Mouse (Mus musculus) heart, embryonic 10.5 days (tissue): ENCODE results near the gene Rpp14. TPM values are rescaled to one million over a fixed set of nuclear protein-coding genes. Genes with fewer than 3 reads are reported as not detected.
"Not testable (repeated sequence)": the region's sequence is repeated elsewhere in the genome, so short reads cannot be mapped to it uniquely, and the experiment has no call there.

Experiments
- DNase-seq: peaks from one replicate; pipeline ENCODE4 v3.0.0-alpha.2; 2017; ENCODE audit warnings: low spot score
- H3K27ac ChIP-seq: fragments of 300-500 bp; sonication (generic); 2 replicates; pipeline ENCODE4 v1.5.1; 2016; ENCODE audit warnings: mild to moderate bottlenecking
- H3K27me3 ChIP-seq: fragments of 300-500 bp; sonication (generic); 2 replicates; pipeline ENCODE4 v1.6.1; 2016; ENCODE audit warnings: mild to moderate bottlenecking; ENCODE audit not compliant: poor library complexity, insufficient read depth, severe bottlenecking
- H3K36me3 ChIP-seq: fragments of 300-500 bp; sonication (generic); 2 replicates; pipeline ENCODE4 v1.6.1; 2016; ENCODE audit warnings: mild to moderate bottlenecking, moderate library complexity
- H3K4me1 ChIP-seq: fragments of 300-500 bp; sonication (generic); 2 replicates; pipeline ENCODE4 v1.6.1; 2016; ENCODE audit warnings: mild to moderate bottlenecking
- H3K4me3 ChIP-seq: fragments of 300-500 bp; sonication (generic); 2 replicates; pipeline ENCODE4 v1.5.1; 2016; ENCODE audit warnings: mild to moderate bottlenecking, moderate library complexity
- H3K9me3 ChIP-seq: fragments of 300-500 bp; sonication (generic); 2 replicates; pipeline ENCODE4 v1.6.1; 2016; ENCODE audit warnings: mild to moderate bottlenecking, moderate library complexity
- WGBS: fragments of 180-500 bp; shearing (Covaris S2); methylation state at CpG from one replicate; pipeline ENCODE4 v1.1.7; 2016; 5-methylcytosine and 5-hydroxymethylcytosine counted together
- polyA plus RNA-seq: library from polyadenylated mRNA; unstranded; fragments of >200 nt; fragmentation: Nextera tagmentation; extraction: Ambion mirVana; gene quantifications from 2 replicates; pipeline ENCODE4 v1.2.1, GENCODE M21; 2016

The Rpp14 gene
- polyA plus RNA-seq, 1 experiment from 2014 or later: 43.5 TPM

DNA sequence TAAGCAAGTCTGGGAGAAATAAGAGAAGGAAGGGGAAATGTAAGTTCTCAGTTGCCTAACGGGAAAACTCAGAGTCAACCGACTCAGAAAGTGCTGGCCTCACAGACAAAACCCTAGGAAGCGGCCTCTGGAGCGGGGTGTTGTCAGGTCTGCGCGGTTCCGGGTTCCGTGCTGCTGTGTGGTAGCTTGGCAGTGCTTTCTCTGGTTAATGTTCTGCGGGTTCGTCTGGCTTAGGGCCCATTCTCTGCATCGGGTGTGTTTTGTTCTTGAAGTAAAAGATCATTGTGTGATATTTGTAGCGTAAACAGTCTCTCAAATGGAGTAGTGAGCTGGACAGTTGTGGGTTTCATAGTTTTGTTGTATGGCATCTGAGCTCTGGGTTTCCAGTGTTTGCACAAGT, 22.5 kb downstream of the Rpp14 start:
- DNase-seq: no peak
- WGBS: 84% methylated on average over 12 of the region's 12 CpGs
- Histone ChIP-seq H3K27ac (no peak overlapping the region), H3K4me3 (no peak overlapping the region), H3K36me3 (0 out of 2 replicates have a peak, but pooled peaks cover 7% of the 10 kb centered on the region), H3K27me3 (no peaks in the 10 kb centered on the region), H3K4me1 (peaks cover 5% of the 10 kb centered on the region; the same call in 1 of the 2 replicates), H3K9me3 (no peaks in the 10 kb centered on the region)

DNA sequence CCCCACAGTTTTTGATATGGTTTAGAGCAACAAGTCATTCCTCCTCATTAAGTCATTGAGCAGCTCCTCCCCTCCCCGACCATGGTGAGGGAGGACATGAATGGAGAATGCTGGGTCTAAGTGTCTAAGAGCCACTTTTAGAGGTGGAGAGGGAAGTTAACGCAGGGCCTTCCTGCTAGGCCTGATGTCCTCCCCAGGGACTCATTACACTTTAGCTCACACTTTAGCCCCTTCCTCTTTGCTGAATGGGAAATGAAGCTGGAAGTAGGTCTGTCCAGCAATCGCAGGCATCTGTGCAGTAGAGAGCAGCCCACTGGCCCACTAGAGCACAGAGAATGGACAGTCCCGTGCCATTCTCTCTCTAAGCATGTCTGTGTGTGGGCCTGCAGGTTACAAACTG, 27.9 kb downstream of the Rpp14 start:
- no peak for DNase-seq
- Histone ChIP-seq H3K4me3 (no peak overlapping the region), H3K4me1 (peaks cover 15% of the 10 kb centered on the region), H3K27me3 (no peaks in the 10 kb centered on the region), H3K36me3 (0 out of 2 replicates have a peak, but pooled peaks cover 7% of the 10 kb centered on the region), H3K27ac (no peak overlapping the region), H3K9me3 (no peaks in the 10 kb centered on the region)
- whole genome bisulfite sequencing: 73% methylated on average over 4 of the region's 4 CpGs

DNA sequence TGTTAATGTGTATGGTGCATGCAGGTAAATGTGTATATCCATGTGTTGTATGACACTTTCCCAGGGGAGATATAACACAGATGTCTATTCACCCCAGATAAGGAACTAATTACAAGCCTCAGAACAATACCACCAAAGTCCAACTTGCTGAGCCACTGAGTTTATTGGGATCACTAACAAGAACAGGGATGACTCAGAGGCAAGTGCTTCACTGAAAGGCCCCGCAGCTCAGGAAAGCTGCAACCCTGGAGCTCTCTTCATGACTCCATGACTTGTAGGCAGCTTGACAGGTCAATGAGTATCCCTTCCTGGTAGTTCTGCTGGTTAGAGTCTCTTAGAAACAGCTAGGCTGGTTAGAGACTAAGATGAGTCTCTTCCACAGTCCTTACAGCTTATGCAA, 28.8 kb downstream of the Rpp14 start:
- WGBS: 69% methylated on average over 1 of the region's 1 CpGs
- Histone ChIP-seq H3K4me3 (no peak overlapping the region), H3K9me3 (no peaks in the 10 kb centered on the region), H3K27me3 (no peaks in the 10 kb centered on the region), H3K36me3 (0 out of 2 replicates have a peak, but pooled peaks cover 7% of the 10 kb centered on the region), H3K27ac (no peak overlapping the region), H3K4me1 (peaks cover 11% of the 10 kb centered on the region)
- DNase-seq: no peak

DNA sequence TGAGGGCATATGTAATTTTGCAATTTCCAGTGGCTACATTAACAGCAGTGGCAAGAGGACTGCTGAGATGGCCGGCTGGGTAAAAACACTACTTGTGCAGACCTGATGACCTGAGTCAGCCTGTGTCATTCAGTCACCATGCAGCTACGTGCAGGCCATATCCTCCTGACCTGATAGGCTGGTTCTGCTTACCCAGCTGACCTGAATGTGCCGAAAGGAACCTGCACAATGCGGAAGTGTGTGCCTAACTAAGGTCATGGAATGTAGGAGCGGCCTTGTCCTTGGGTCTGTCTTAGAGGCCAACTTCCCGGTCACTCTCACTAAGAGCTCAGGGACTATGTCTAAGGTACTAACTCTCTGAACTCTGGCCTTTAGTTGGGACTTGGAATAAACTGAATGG, 31.4 kb downstream of the Rpp14 start:
- no peak overlapping the region for H3K4me3 ChIP-seq
- H3K4me1 ChIP-seq: peaks cover 11% of the 10 kb centered on the region
- H3K27ac ChIP-seq: 0 out of 2 replicates have a peak overlapping the region, but pooled peaks have one; percentile 43
- H3K27me3 ChIP-seq: no peaks in the 10 kb centered on the region
- H3K36me3 ChIP-seq: 0 out of 2 replicates have a peak, but pooled peaks cover 7% of the 10 kb centered on the region
- H3K9me3 ChIP-seq: no peaks in the 10 kb centered on the region
- WGBS: 64% methylated on average over 6 of the region's 6 CpGs
- no peak for DNase-seq

DNA sequence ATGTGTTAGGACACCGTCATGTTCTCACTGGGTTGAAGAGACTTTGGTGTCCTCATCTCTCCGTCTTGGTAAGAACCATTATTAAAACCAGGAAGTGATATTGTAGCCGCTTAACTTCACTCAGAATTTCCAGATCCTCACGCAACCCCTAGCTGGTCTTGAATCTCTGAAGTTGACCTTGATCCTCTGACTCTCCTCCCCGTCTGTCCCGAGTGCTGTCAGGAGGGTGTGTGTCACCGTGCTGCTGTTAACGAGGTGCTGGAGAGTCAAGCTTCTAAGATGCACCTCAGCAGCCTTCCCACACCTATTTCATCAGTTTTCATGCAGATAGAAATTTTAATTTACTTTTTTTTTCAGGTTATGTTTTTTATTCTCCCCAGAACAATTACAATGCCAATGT, 31.9 kb downstream of the Rpp14 start:
- 76% methylated on average over 8 of the region's 8 CpGs for WGBS
- H3K36me3 ChIP-seq: 0 out of 2 replicates have a peak, but pooled peaks cover 3% of the 10 kb centered on the region
- 0 out of 2 replicates have a peak overlapping the region, but pooled peaks have one; percentile 43 for H3K27ac ChIP-seq
- no peak overlapping the region for H3K4me3 ChIP-seq
- H3K9me3 ChIP-seq: no peaks in the 10 kb centered on the region
- no peaks in the 10 kb centered on the region for H3K27me3 ChIP-seq
- peaks cover 11% of the 10 kb centered on the region for H3K4me1 ChIP-seq
- no peak for DNase-seq

DNA sequence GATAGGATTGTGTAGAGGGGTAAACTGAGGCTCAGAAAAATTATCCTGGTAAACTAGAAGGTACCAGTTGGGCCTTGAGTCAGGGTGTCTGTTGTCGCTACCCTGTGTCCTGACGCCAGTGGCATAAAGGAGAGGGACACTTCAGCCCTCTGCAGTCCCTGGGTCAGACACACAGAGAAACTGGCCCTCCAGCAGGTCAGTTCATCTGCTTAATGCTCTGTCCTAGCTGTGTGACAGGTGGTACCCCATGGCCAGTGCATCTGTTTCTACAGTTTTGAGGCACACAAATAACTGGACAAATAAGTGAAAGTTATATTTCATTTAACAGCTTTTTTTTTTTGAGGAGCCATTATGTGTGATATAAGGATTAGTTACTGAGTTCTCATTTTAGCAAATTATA, 33.4 kb downstream of the Rpp14 start:
- H3K4me3 ChIP-seq: no peak overlapping the region
- DNase-seq: no peak
- H3K36me3 ChIP-seq: no peaks in the 10 kb centered on the region
- peaks cover 11% of the 10 kb centered on the region for H3K4me1 ChIP-seq
- no peaks in the 10 kb centered on the region for H3K9me3 ChIP-seq
- H3K27ac ChIP-seq: no peak overlapping the region
- H3K27me3 ChIP-seq: no peaks in the 10 kb centered on the region
- 91% methylated on average over 2 of the region's 2 CpGs for WGBS

DNA sequence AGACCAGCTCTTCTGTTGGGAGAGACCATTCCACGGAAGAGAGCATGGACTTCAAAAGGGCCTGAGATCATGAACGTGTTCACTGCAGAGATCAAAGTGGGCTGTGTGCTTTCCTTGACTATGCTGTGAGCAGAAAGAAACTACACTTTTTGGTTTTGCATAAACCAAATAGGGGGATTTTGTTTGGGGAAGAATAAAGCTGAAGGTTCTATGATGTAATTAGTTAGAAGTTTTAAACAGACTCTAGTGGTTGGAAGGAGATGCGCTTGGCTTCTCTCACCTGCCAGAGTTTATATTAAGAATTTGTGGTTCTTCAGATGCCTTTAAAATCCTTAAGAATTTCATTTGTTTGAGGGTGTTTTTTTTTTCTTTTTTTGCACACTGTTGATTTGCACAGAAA, 34.1 kb downstream of the Rpp14 start:
- Histone ChIP-seq H3K4me3 (no peak overlapping the region), H3K27ac (no peak overlapping the region), H3K4me1 (peaks cover 11% of the 10 kb centered on the region), H3K27me3 (no peaks in the 10 kb centered on the region), H3K36me3 (no peaks in the 10 kb centered on the region), H3K9me3 (no peaks in the 10 kb centered on the region)
- WGBS: 66% methylated on average over 3 of the region's 3 CpGs
- DNase-seq: no peak

DNA sequence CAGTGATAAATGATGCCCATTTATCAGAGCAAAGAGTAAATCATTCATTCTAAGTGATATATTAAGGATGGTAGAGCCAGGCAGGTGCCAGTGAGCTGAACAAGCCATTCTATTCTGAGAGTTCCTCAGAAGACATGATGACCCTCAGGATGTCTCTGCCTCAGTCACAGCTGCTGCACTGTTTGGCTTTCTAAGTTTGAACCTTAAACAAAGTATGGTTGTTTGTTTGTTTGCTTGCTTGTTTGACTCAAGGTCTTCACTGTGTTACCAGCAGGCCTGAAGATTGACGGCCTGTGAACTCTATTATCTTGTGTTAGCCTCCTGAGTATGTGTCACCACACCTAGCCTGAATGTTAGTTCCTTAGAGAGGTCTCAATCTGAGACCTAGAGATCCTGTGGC, 34.6 kb downstream of the Rpp14 start:
- WGBS: 67% methylated on average over 1 of the region's 1 CpGs
- Histone ChIP-seq H3K4me3 (no peak overlapping the region), H3K27ac (no peak overlapping the region), H3K4me1 (peaks cover 11% of the 10 kb centered on the region), H3K36me3 (no peaks in the 10 kb centered on the region), H3K9me3 (no peaks in the 10 kb centered on the region), H3K27me3 (no peaks in the 10 kb centered on the region)
- no peak for DNase-seq

DNA sequence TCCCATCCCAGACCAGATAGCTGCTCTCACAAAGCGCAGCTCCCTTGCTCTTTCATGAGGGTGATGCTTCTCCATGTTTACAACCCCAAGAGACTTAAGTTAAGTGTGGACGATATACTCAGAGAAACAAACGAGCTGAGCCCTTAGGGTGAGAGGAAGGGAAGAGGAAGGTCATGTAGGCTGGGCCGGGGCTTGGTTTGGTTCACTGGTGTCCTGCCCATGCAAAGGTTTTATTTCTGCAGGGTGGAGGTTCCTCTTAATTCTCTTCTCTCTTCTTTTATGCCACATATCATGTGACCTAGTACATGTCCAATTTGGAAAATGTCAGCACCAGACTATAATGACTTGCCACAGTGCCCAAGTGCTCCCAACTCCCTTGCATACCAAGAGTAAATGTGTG, 35.6 kb downstream of the Rpp14 start:
- peaks cover 11% of the 10 kb centered on the region for H3K4me1 ChIP-seq
- no peaks in the 10 kb centered on the region for H3K36me3 ChIP-seq
- 81% methylated on average over 4 of the region's 4 CpGs for WGBS
- no peak overlapping the region for H3K27ac ChIP-seq
- no peak overlapping the region for H3K4me3 ChIP-seq
- DNase-seq: no peak
- no peaks in the 10 kb centered on the region for H3K27me3 ChIP-seq
- H3K9me3 ChIP-seq: no peaks in the 10 kb centered on the region

DNA sequence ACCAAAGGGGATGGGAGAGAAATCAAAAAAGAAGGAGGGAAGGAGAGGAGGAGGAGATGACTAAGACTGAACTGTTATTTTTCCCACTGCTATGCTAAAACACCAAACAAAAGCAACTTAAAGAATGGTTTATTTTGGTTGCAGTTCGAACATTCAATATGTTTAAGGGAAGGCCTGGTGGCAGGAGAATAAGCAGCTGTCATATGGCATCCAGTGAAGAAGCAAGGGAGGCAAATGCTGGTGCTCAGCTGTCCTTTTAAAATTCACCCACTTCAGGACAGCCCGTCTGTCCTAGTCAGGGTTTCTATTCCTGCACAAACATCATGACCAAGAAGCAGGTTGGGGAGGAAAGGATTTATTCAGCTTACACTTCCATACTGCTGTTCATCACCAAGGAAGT, 37.2 kb downstream of the Rpp14 start:
- H3K27ac ChIP-seq: no peak overlapping the region
- WGBS: 78% methylated on average over 2 of the region's 2 CpGs
- H3K27me3 ChIP-seq: no peaks in the 10 kb centered on the region
- DNase-seq: no peak
- H3K4me1 ChIP-seq: no peaks in the 10 kb centered on the region
- H3K9me3 ChIP-seq: no peaks in the 10 kb centered on the region
- no peak overlapping the region for H3K4me3 ChIP-seq
- H3K36me3 ChIP-seq: no peaks in the 10 kb centered on the region; the same call in 1 of the 2 replicates

DNA sequence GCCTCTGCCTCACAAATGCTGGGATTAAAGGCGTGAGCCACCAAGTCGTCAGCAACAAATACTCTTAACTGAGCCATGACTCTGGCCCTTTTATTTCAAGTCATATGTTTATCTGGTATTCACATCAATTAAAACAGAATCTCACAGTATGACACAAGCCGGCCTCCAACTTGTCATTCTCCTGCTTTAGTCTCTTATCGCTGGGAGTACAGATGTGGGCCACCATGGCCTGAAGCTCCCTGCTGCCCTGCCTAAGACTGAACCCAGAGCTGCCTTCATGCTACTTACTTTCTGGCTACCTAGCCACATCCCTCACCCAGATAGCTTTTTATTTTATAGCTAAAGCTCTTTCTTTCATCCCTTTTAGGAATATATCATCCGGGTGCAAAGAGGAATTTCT, 39.3 kb downstream of the Rpp14 start:
- no peaks in the 10 kb centered on the region for H3K27me3 ChIP-seq
- WGBS: 89% methylated on average over 5 of the region's 5 CpGs
- no peak overlapping the region for H3K4me3 ChIP-seq
- no peak overlapping the region for H3K27ac ChIP-seq
- H3K36me3 ChIP-seq: peaks cover 8% of the 10 kb centered on the region; the same call in 1 of the 2 replicates
- H3K9me3 ChIP-seq: no peaks in the 10 kb centered on the region
- no peaks in the 10 kb centered on the region; the same call in 1 of the 2 replicates for H3K4me1 ChIP-seq
- no peak for DNase-seq

DNA sequence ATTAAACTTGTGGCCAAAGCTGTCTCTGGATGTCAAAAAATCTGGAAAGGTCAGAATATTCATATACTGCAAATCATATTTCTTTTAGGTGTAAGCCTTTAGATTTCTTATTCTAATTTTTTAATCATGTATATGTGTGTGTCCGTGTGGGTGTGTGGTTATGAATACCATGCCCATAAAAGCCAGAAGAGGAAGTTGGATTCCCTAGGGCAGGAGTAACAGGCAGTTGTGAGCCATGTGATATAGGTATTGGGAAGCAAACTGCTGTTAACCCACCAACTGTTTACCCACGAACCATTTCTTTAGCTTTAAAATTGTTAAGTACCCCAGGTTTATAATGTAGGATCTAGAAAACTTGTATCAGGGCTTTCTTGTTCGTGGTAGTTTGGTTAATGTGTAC, 39.7 kb downstream of the Rpp14 start:
- Histone ChIP-seq H3K4me3 (no peak overlapping the region), H3K4me1 (no peaks in the 10 kb centered on the region; the same call in 1 of the 2 replicates), H3K36me3 (peaks cover 8% of the 10 kb centered on the region; the same call in 1 of the 2 replicates), H3K27me3 (no peaks in the 10 kb centered on the region), H3K27ac (no peak overlapping the region), H3K9me3 (no peaks in the 10 kb centered on the region)
- 84% methylated on average over 3 of the region's 3 CpGs for WGBS
- DNase-seq: no peak

DNA sequence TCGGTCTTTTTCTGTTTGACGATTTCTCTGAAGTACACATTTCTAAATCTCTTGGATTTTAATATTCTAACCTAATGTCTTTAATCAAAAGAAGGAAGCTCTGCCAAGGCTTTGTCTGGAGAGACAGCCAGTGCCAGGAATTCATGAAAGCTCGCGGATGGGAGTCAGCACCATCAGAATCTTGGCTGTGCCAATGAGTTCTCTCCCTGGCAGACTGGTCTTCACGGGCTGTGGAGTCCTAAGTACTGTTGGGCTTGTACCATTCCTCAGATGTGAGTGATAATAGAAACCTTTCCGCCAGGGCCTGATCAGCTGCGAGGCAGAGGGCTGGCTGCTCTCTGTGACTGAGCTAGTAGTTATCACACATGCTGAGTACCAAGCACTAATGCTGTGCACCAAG, 43.0 kb downstream of the Rpp14 start:
- WGBS: 85% methylated on average over 7 of the region's 7 CpGs
- no peak overlapping the region for H3K27ac ChIP-seq
- H3K27me3 ChIP-seq: no peaks in the 10 kb centered on the region
- no peaks in the 10 kb centered on the region for H3K9me3 ChIP-seq
- H3K4me1 ChIP-seq: peaks cover 6% of the 10 kb centered on the region; the same call in 1 of the 2 replicates
- H3K36me3 ChIP-seq: peaks cover 14% of the 10 kb centered on the region
- no peak overlapping the region for H3K4me3 ChIP-seq
- no peak for DNase-seq

DNA sequence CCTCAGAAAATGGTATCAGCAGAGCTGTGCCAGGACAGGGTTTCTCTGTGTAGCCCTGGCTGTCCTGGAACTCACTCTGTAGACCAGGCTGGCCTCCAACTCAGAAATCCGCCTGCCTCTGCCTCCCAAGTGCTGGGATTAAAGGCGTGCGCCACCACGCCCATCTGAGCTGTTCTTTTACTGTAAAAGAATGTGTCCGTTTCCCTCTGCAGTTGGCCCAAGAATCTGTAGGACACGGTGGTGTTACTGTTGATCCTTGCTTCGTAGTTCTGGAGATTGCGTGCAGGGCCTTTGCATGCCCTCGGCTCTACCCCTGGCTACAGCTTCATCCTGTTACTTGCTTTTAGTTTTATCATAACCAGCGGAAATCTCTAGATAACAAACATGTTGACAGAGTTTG, 43.4 kb downstream of the Rpp14 start:
- 78% methylated on average over 10 of the region's 10 CpGs for WGBS
- H3K27me3 ChIP-seq, DNase-seq, H3K9me3 ChIP-seq, H3K27ac ChIP-seq, H3K4me3 ChIP-seq, H3K4me1 ChIP-seq: not testable (repeated sequence)
- H3K36me3 ChIP-seq: peaks cover 14% of the 10 kb centered on the region
